In the genomic region with DNA sequence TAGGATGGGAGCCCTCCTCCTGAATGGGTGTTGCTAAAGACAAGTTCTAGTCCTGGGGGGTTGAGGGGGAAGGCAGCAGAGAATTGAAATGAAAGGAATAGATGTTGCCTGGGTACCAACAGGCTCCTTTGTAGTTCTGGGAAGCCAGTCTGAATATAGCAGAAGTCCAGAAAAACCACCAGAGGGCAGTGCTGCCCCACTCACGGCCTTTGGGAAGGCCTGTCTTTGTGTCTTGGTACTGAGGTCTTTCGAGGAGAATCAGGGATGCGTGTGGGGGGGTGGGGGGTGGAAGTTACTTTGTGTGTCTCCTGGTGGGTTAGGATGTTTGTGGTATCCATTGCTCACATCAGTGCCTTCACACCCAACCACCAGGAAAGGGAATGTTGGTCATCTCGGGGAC, we compare ENCODE assay signal across 9 mouse cellular contexts. TPM values are rescaled to one million over a fixed set of nuclear protein-coding genes. Genes with fewer than 3 reads are reported as not detected.
DNase-seq lines count a peak whose midpoint lies in the region; ATAC-seq and TF ChIP-seq lines count a peak whose summit lies in the region.
"Had no signal": no experiment of that assay in that cellular context is flagged by ENCODE, and none has a peak within 500 bp of the region (broad histone marks: within the 10 kb centered on the region; RNA-seq: fewer than 3 reads in every experiment).

No protein-coding gene starts in this region.

- no peak for TF ChIP-seq POLR2A in kidney, adult 2 months (IDR thresholded peaks at IDR 0.05; ENCODE audit: low read depth, low read length)

- H3K9ac ChIP-seq in midbrain, embryonic 15.5 days, result no peak overlapping the region

- intact Hi-C loops in heart, postnatal 36 days (cut with DNase I), result loop anchor here (1.0 to 5.0 kb wide), 2 partner anchors 205 to 268 kb away; no protein-coding TSS in a partner anchor
- intact Hi-C loops in left cerebral cortex, postnatal 4 days (cut with DNase I), result loop anchor here (5.0 to 10.0 kb wide), 2 partner anchors 203 to 1325 kb away; no protein-coding TSS in a partner anchor

- no peak overlapping the region for H3K4me3 ChIP-seq in kidney, adult 2 months (ENCODE audit: insufficient read depth, low read depth, low read length)
- H3K4me3 ChIP-seq in midbrain, embryonic 15.5 days, result no peak overlapping the region
- H3K4me3 ChIP-seq: myocyte had no signal

- no peak overlapping the region for H3K4me2 ChIP-seq in midbrain, embryonic 15.5 days

- DNase-seq in kidney, adult 2 months, result peak; percentile 68
- no peak for DNase-seq in kidney, adult 11 months
- DNase-seq in adrenal gland, adult 18-20 months (ENCODE audit: low spot score in 2 of 2), result peak; percentile 64 to 70
- peak; percentile 84 for DNase-seq in embryo, embryonic 10 days (ENCODE audit: low spot score)
- DNase-seq in heart, postnatal 36 days, result peak; percentile 71 to 77
- peak; percentile 84 for DNase-seq in left cerebral cortex, postnatal 4 days
- DNase-seq in spleen, postnatal 4 days (ENCODE audit: low spot score in 2 of 2), result peak; percentile 50 to 80

- WGBS in kidney, adult 2 months, result 25% methylated on average over 4 of the region's 4 CpGs
- WGBS in midbrain, embryonic 15.5 days, result 24% methylated on average over 4 of the region's 4 CpGs

- no peaks in the 10 kb centered on the region for H3K27me3 ChIP-seq in kidney, adult 2 months (replicated peaks; ENCODE audit: control insufficient read depth, insufficient read depth, low read length)
- H3K27me3 ChIP-seq in midbrain, embryonic 15.5 days (replicated peaks), result peaks cover 10% of the 10 kb centered on the region; the same call in 1 of the 2 replicates

- ATAC-seq in midbrain, embryonic 15.5 days (replicated peaks), result peak; percentile 57

- no peak overlapping the region for H3K27ac ChIP-seq in kidney, adult 2 months (ENCODE audit: insufficient read depth, low read depth, low read length)
- H3K27ac ChIP-seq in midbrain, embryonic 15.5 days, result no peak overlapping the region

- TF ChIP-seq CTCF in kidney, adult 2 months (conservative IDR thresholded peaks at IDR 0.05; ENCODE audit: insufficient read depth, insufficient read length, low read depth, low read length), result peak; percentile 85

- H3K9me3 ChIP-seq in midbrain, embryonic 15.5 days, result no peaks in the 10 kb centered on the region

- 0 out of 2 replicates have a peak, but pooled peaks cover 4% of the 10 kb centered on the region for H3K4me1 ChIP-seq in kidney, adult 2 months (ENCODE audit: control insufficient read depth, insufficient read depth, low read length)
- H3K4me1 ChIP-seq in midbrain, embryonic 15.5 days, result peaks cover 12% of the 10 kb centered on the region

- H3K36me3 ChIP-seq in kidney, adult 2 months (ENCODE audit: control insufficient read depth, insufficient read depth, low read length), result no peaks in the 10 kb centered on the region
- H3K36me3 ChIP-seq in midbrain, embryonic 15.5 days (replicated peaks), result no peaks in the 10 kb centered on the region

RNA-seq across cellular contexts. Expression of gene Ttll11, which starts 29.7 kb away (rescaled TPM):
- polyA plus RNA-seq in kidney, adult 2 months (2012; rRNA removed), result 0.41 and 0.84 TPM in 2 replicates
- 1 to 10 TPM; 2.2 to 5.7 TPM for total RNA-seq in adrenal gland, adult 18-20 months (2021)
- 1 to 10 TPM; 1.1 to 2.5 TPM for total RNA-seq in heart, postnatal 36 days (2021)
- 1 to 10 TPM; 8.7 to 9.6 TPM for total RNA-seq in left cerebral cortex, postnatal 4 days (2021)
- polyA plus RNA-seq in midbrain, embryonic 15.5 days (2015; fragmentation: Nextera tagmentation; extraction: Ambion mirVana), result 5.4 TPM in 2 replicates

RNA-seq across cellular contexts. Expression of gene Ndufa8, which starts 39.8 kb away (rescaled TPM):
- polyA plus RNA-seq in kidney, adult 2 months (2012; rRNA removed), result 203 and 261 TPM in 2 replicates
- 100 to 1,000 TPM; 208 to 312 TPM for total RNA-seq in adrenal gland, adult 18-20 months (2021)
- total RNA-seq in heart, postnatal 36 days (2021), result 100 to 1,000 TPM; 662 to 685 TPM
- total RNA-seq in left cerebral cortex, postnatal 4 days (2021), result 100 to 1,000 TPM; 136 to 151 TPM
- polyA plus RNA-seq in midbrain, embryonic 15.5 days (2015; fragmentation: Nextera tagmentation; extraction: Ambion mirVana), result 290 and 315 TPM in 2 replicates

RNA-seq across cellular contexts. Expression of gene Morn5, which starts 39.9 kb away (rescaled TPM):
- 0.61 and 1.7 TPM in 2 replicates for polyA plus RNA-seq in kidney, adult 2 months (2012; rRNA removed)
- under 1 TPM; 0.46 to 0.61 TPM for total RNA-seq in adrenal gland, adult 18-20 months (2021)
- total RNA-seq in heart, postnatal 36 days (2021), result not detected
- total RNA-seq in left cerebral cortex, postnatal 4 days (2021), result 1 to 10 TPM; 1.4 to 3.2 TPM
- polyA plus RNA-seq in midbrain, embryonic 15.5 days (2015; fragmentation: Nextera tagmentation; extraction: Ambion mirVana), result 2.0 and 3.7 TPM in 2 replicates
